Mouse (Mus musculus) spleen, embryonic (tissue): ENCODE data around the gene Dhrs2.

Experiments used
- CTCF ChIA-PET: fragments of 350-600 bp; sonication (Branson Sonifier 250); formaldehyde crosslinking; loops from one replicate; lab custom pipeline; 2022; lab: Charles Lee

Dhrs2 gene

GRCm38 (mm10) chr14:55221707-55222106 is at the start of gene Dhrs2:
Gene Dhrs2 (plus strand): TSS chr14:55222007.
- CTCF ChIA-PET, result no interaction called here

DNA sequence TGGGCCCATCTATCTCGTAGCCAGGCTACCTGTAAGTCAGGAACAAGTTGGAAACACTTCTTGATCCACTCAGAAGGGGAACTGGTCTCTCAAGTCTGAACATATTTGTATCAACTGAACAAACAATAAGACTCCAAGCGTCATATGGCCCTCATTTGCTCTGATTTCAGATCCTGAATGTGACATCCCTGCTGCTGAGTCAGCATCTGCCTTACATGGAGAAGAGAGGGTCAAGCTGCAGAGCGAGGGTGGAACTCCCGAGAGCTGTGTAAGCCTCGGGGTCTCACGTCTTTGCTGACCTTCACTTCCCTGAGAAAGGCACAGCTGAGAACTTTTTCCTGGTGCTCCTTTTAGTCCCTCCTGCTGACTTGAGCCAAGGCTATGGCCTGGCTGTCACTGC is 47.6 kb upstream of the Dhrs2 start:
- CTCF ChIA-PET, result no interaction called here

DNA sequence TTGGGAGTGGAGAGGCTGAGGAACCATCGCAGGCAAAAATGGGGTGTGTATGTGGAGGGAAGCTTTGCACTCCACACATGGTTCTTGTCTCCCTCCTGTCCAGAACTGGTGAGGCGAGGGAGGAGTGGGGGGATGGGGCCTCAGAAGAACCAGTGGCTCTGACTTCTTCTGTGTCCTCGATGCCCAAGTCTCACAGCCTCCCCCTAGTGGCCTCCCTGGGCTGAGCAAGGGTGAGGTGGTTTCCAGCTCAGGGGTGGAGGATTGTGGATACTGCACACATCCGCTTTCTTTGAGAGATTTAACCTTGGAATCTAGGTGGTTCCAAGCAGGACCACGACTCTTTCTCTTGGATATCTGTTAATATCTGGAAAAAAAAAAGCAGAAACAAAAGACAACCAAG is 44.5 kb upstream of the Dhrs2 start:
- CTCF ChIA-PET, result no interaction called here

DNA sequence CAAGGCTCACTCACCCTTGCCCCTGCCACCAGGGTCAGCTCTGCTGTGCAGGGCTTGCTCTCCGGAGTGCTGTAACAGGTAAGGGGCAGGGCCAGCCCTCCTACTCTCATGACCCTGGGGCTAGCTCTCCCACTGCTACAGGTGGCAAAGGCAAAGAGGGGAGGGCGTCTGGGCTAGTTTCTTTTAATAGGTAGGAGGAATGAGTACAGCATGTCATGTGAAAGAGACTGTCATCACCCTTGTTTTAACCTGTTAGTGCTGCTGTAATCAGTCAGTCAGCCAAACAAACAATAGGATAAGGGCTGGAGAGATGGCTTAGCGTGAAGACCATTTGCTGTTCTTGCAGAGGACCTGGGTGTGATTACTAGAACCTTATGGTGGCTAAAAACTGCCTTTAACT is 40.9 kb upstream of the Dhrs2 start:
- CTCF ChIA-PET, result no interaction called here

DNA sequence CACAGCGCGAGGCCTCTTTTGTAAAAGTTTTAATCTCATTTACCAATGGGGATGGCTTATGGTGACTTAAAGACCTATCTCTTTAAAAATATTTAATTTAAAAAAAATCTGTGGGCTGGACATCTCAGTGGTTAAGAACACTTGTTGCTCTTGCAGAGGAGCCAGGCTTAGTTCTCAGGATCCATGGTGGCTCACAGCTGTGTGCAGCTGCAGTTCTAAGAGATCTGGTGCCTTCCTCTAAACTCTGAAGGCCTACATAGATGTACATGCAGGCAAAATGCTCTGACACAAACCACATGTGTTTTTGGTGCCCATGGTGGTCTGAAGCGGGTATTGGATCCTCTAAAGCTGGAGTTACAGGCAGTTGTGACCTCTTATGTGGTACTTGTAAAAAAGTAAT is 38.6 kb upstream of the Dhrs2 start:
- CTCF ChIA-PET, result no interaction called here

DNA sequence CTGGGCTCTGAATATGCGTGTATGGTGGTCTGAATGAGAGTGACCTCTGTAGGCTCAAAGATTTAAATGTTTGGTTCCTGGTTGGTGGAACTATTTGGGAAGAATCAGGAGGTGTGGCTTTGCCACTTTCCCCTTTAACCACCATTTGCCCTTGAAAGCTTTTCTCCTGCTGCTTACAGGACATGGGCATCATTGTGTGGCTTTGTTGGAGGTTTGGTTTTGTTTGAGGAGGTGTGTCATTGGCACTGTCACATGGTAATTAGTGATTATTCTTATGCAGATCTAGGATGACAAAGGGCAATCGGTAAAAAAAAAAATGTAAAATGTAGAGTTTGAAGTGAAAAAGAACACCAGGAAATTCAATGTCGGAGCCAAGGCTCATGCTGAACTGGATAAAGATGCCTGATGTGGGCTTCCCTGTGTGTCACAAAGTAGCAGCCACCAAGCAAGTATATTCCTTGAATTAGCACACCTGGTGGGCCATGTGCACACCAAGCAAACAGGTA is 37.1 kb upstream of the Dhrs2 start:
- CTCF ChIA-PET, result no interaction called here

GRCm38 (mm10) chr14:55188491-55188890 is 33.3 kb upstream of the Dhrs2 start:
- CTCF ChIA-PET, result no interaction called here

DNA sequence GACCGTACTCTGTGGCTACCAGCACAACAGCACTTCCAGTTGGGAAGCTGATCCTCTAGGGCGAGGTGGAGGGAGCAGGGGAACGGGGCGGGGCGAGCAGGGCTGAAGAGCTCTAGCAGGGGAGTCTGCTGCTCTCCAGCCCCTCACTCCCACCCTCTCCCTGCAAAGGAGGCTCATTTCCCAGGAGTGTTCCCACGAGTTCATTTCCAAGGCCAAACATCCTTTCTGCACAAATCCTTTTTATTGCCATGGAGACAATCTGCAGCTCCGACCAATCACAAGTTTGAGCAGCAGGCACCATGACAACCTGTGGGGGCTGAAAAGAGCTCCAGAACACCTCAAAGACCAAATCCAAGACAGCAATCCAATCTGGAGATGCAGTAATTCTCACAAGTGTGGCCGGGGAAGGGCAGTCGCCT is 32.4 kb upstream of the Dhrs2 start:
- CTCF ChIA-PET, result interaction anchor here (0.5 kb wide), 1 partner anchor 346 kb away, joined by 11 read pairs; no protein-coding TSS in a partner anchor

- CTCF ChIA-PET, result no interaction called here
Measured at GRCm38 (mm10) chr14:55193354-55193753, 28.5 kb upstream of the Dhrs2 start.

DNA sequence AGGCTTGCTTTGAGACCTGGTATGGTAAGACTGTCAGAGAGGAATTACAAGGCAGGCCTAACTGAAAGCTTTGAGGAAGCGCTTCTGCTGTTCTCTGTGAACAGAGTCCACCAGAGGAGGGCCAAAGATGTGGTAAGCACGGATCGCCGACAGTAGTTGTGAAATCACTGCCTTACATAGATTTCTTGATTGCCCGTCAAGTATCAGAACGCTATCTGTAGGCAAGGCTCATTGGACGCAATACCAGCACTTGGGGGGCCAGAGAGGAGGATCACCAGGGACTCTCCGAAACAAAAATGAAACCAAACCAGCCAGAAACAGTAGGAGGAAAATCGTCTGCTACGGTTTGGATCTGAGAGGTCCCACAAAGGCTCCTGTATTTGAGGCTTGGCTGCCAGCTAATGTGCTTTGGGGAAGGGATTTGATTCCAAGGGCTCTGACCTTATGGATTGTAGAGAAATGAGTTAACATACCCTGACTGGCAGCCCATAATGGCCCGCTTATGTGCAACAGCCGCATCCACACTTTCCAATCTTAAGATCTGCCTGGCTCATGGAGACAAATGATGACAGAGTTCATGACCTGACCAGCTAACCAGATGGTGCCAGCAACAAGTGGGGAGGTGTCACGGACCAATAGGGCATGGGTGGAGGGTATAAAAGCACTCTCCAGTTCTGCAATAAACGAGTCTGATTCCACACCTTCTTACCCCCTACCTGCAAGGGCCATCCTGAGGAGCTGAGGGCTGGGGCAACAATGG is 27.8 kb upstream of the Dhrs2 start:
- CTCF ChIA-PET, result no interaction called here

- CTCF ChIA-PET, result no interaction called here
Measured at GRCm38 (mm10) chr14:55194786-55195185, 27.0 kb upstream of the Dhrs2 start.

- CTCF ChIA-PET, result no interaction called here
Measured at GRCm38 (mm10) chr14:55197121-55197520, 24.7 kb upstream of the Dhrs2 start.

- CTCF ChIA-PET, result no interaction called here
Measured at GRCm38 (mm10) chr14:55198187-55198586, 23.6 kb upstream of the Dhrs2 start.

DNA sequence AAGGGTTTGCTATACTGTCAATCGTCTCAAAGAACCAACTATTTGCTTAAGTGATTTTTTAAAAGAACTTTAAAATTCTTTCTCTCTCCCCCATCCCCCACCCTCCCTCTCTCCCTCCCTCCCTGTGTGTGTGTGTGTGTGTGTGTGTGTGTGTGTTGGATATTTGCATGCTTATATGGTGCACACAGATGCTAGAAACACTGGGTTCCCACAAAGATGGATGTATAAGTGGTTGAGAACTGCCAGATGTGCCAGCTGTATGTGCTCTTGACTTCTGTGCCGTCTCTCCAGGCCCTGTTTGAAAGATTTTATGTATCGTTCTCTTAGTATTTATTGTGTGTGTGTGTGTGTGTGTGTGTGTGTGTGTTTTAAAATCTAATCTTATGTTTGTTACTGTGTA is 17.3 kb upstream of the Dhrs2 start:
- CTCF ChIA-PET, result no interaction called here

GRCm38 (mm10) chr14:55205045-55205750 is 16.6 kb upstream of the Dhrs2 start:
- CTCF ChIA-PET, result no interaction called here

DNA sequence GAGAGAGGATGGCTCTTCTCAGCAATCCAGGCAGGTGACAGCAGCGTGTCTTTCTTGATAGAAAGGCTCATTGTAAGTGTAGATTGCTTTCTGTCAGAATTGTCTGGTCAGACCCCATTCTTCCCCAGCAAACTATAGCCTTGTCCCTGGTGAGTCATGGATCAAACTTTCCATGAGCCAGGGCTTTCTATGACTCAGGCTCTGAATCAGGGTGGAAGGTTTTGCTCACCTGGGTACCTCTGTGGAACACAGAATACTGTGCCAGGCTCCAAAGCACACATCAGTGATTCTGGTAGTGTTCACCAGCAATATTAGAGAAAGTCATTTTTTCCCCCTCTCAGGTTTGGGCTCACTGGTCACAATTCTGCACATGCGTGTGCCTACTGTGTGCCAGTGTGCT is 13.5 kb upstream of the Dhrs2 start:
- CTCF ChIA-PET, result no interaction called here

DNA sequence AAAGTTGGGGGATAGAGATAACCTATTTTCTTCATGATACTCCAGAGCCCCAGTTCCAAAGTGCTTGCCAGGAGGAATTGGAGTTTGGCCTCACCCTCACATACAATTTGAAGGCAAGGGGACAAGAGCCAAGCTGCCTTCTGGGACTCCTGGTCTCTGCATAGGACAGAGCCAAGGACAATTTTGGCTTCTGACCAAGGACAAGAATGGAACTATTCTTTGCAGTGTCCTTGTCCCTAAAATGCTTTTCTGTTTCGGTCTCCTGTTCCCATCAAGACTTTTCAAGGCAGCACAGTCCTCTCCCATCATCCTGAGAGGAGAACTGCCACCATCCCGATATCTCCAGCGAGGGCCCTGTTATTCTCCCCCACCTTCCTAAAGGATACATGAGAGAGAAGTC is 8.2 kb upstream of the Dhrs2 start:
- CTCF ChIA-PET, result interaction anchor here (0.6 kb wide), 1 partner anchor 39 kb away, joined by 7 read pairs; no protein-coding TSS in a partner anchor

- CTCF ChIA-PET, result no interaction called here
Measured at GRCm38 (mm10) chr14:55214507-55214906, 7.3 kb upstream of the Dhrs2 start.

DNA sequence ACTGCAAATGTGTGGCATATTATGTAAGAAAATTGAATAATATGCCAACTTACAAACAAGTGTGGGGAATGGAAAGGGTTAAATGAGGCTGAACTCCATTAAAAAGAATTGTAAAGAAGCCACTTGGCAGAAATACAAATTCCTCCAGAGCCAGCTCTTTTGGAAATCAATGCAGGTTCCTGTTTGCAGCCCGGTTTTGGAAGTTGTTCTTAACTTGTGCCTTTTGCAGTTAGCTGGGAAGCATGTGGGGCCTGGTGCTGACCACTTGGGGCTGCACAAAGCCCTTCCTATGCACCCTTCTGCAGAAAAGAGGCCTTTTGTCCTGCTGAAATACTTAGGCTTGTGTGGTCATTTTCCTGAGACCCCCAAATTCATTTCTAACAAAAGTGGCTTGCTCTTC is 1.4 kb downstream of the Dhrs2 start:
- CTCF ChIA-PET, result no interaction called here

DNA sequence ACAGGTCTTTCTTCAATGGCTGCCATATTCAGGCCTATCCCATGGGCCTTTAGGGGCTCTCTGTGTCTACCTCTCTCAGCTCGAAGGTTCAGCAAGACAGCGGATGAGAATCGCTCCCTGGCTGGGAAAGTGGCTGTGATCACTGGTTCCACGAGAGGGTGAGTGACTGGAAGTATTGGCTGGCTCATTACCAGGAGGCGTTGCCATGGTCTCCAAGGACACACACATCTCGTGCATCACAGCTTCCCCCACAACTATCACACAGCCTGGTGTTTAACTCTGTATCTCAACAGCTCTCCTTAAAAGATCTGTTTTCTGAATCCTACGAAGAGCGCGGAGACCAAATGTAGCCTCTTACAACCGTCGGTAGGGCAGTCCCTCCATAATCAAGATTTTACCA is 12.8 kb downstream of the Dhrs2 start:
- CTCF ChIA-PET, result no interaction called here

DNA sequence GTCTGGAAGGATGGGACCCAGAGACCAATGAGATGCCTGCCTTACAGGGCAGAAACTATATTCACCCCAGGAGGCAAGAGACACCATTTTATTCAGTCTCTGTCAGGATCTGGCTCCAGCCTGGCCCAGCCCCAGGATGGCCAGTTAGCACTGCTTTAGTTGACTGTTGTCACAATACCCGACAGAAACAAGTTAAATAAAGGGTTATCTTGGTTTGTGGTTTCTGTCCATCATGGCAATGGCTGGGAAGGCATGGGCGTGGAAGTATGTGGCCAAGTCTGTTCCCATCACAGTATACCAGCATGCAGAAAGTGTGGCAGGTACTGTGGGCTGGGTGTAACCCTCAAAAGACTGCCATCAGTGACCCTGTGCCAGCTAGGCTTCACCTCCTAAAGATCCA is 14.9 kb downstream of the Dhrs2 start:
- CTCF ChIA-PET, result no interaction called here

DNA sequence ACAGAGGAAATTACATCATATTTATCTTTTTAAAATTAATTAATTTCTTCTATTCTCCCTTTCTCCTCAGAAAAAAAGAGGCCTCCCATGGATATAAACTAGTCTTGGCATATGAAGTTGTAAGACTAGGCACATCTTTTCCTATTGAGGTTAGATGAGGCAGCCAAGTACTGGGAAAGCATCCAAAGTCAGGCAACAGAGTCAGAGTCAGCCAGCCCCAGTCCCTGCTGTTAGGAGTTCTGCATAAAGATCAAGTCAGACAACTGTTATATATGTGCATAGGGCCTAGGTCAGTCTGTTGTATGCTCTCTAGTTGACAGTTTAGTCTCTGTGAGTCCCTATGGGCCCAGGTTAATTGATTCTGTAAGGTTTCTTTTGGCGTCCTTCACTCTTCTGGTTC is 20.9 kb downstream of the Dhrs2 start:
- CTCF ChIA-PET, result no interaction called here

- CTCF ChIA-PET, result no interaction called here
Measured at GRCm38 (mm10) chr14:55247181-55247580, 25.4 kb downstream of the Dhrs2 start.
